Mouse (Mus musculus) MEL (cell line): Measurements from ENCODE around the gene Kcnmb1. TPM values are rescaled to one million over a fixed set of nuclear protein-coding genes. Genes with fewer than 3 reads are reported as not detected.

Experiments
- DNase-seq: peaks from one replicate; pipeline ENCODE4 v3.0.0; 2011; ENCODE audit warnings: low read depth, low spot score
- H3K27ac ChIP-seq: 2 replicates; pipeline ENCODE4 v1.5.1; 2012; ENCODE audit warnings: low read depth, mild to moderate bottlenecking, control low read depth, low read length, moderate library complexity; ENCODE audit not compliant: control insufficient read depth
- H3K27me3 ChIP-seq, 2 experiments: fragments of 150-350 bp in 1 of 2; sonication (generic) in 1 of 2; 2 replicates each; pipeline ENCODE4 v1.6.1; 2012; ENCODE audit warnings: low read length in 2 of 2, mild to moderate bottlenecking in 2 of 2, improper control_type of control experiment in 1 of 2, moderate library complexity in 1 of 2; ENCODE audit not compliant: insufficient read depth in 2 of 2, control insufficient read depth in 1 of 2
- H3K36me3 ChIP-seq, 2 experiments: 2 replicates each; pipeline ENCODE4 v1.6.1; 2012 to 2014; ENCODE audit warnings: low read length in 2 of 2, improper control_type of control experiment in 1 of 2, inconsistent platforms in 1 of 2, mild to moderate bottlenecking in 1 of 2; ENCODE audit not compliant: insufficient read depth in 2 of 2, control insufficient read depth in 1 of 2
- H3K4me1 ChIP-seq, 2 experiments: fragments of 150-350 bp in 1 of 2; sonication (generic) in 1 of 2; 2 replicates each; pipeline ENCODE4 v1.6.1; 2012; ENCODE audit warnings: low read length in 2 of 2, improper control_type of control experiment in 1 of 2, mild to moderate bottlenecking in 1 of 2; ENCODE audit not compliant: insufficient read depth in 2 of 2, control insufficient read depth in 1 of 2
- H3K4me3 ChIP-seq, 2 experiments: fragments of 150-350 bp in 1 of 2; sonication (generic) in 1 of 2; 2 replicates each; pipeline ENCODE4 v1.5.1; 2012; ENCODE audit warnings: low read depth in 2 of 2, low read length in 2 of 2, mild to moderate bottlenecking in 2 of 2, moderate library complexity in 2 of 2, control low read depth in 1 of 2, improper control_type of control experiment in 1 of 2; ENCODE audit not compliant: control insufficient read depth in 1 of 2, insufficient read depth in 1 of 2
- H3K79me2 ChIP-seq: 2 replicates; pipeline ENCODE4 v1.6.1; 2012; ENCODE audit warnings: mild to moderate bottlenecking, low read length, moderate library complexity; ENCODE audit not compliant: control insufficient read depth, poor library complexity, insufficient read depth
- H3K9ac ChIP-seq: 2 replicates; pipeline ENCODE4 v1.6.1; 2012; ENCODE audit warnings: low read depth, mild to moderate bottlenecking, control low read depth, low read length, moderate library complexity; ENCODE audit not compliant: control insufficient read depth, poor library complexity, severe bottlenecking
- H3K9me3 ChIP-seq: fragments of 150-350 bp; sonication (generic); replicated peaks from 2 replicates; pipeline ENCODE4 v1.6.1; 2012; ENCODE audit warnings: mild to moderate bottlenecking, low read length, improper control_type of control experiment, moderate library complexity; ENCODE audit not compliant: insufficient read depth
- BHLHE40 ChIP-seq: IDR thresholded peaks from 2 replicates; pipeline ENCODE4 v1.6.1; 2012; ENCODE audit warnings: low read depth, mild to moderate bottlenecking, inconsistent platforms, low read length, improper control_type of control experiment, borderline replicate concordance
- CHD1 ChIP-seq: IDR thresholded peaks from 2 replicates; pipeline ENCODE4 v1.6.1; 2012; ENCODE audit warnings: low read depth, mild to moderate bottlenecking, inconsistent platforms, low read length, improper control_type of control experiment
- CTCF ChIP-seq, 3 experiments: IDR thresholded peaks in 2 of 3; conservative IDR thresholded peaks in 1 of 3; 2 replicates each; pipeline ENCODE4 v1.5.1; 2011 to 2012; ENCODE audit warnings: low read length in 3 of 3, low read depth in 2 of 3, mild to moderate bottlenecking in 2 of 3, improper control_type of control experiment in 1 of 3, inconsistent platforms in 1 of 3, mixed read lengths in 1 of 3, moderate library complexity in 1 of 3; ENCODE audit not compliant: control insufficient read depth in 1 of 3, insufficient read depth in 1 of 3, poor library complexity in 1 of 3, severe bottlenecking in 1 of 3
- E2F4 ChIP-seq: IDR thresholded peaks from 2 replicates; pipeline ENCODE4 v1.6.1; 2011; ENCODE audit warnings: low read depth, low read length, improper control_type of control experiment, borderline replicate concordance
- ELF1 ChIP-seq: IDR thresholded peaks from 2 replicates; pipeline ENCODE4 v1.6.1; 2014; ENCODE audit warnings: low read depth, mild to moderate bottlenecking, inconsistent platforms, low read length, improper control_type of control experiment, moderate library complexity
- EP300 ChIP-seq, 2 experiments: IDR thresholded peaks; 2 replicates each; pipeline ENCODE4 v1.6.1; 2011; ENCODE audit warnings: improper control_type of control experiment in 2 of 2, low read length in 2 of 2, low read depth in 1 of 2, mild to moderate bottlenecking in 1 of 2
- ETS1 ChIP-seq: IDR thresholded peaks from 2 replicates; pipeline ENCODE4 v1.6.1; 2012; ENCODE audit warnings: low read depth, mild to moderate bottlenecking, inconsistent platforms, low read length, improper control_type of control experiment, moderate library complexity
- GABPA ChIP-seq: IDR thresholded peaks from 2 replicates; pipeline ENCODE4 v1.6.1; 2012; ENCODE audit warnings: low read depth, mild to moderate bottlenecking, inconsistent platforms, low read length, improper control_type of control experiment, moderate library complexity
- GATA1 ChIP-seq: IDR thresholded peaks from 2 replicates; pipeline ENCODE4 v1.6.1; 2011; ENCODE audit warnings: low read depth, low read length, improper control_type of control experiment
- HCFC1 ChIP-seq: IDR thresholded peaks from 2 replicates; pipeline ENCODE4 v1.6.1; 2012; ENCODE audit warnings: low read depth, mild to moderate bottlenecking, inconsistent platforms, low read length, improper control_type of control experiment, moderate library complexity
- JUND ChIP-seq: IDR thresholded peaks from 2 replicates; pipeline ENCODE4 v1.6.1; 2011; ENCODE audit warnings: low read depth, mild to moderate bottlenecking, improper control_type of control experiment, low read length
- MAFK ChIP-seq: IDR thresholded peaks from 2 replicates; pipeline ENCODE4 v1.6.1; 2011; ENCODE audit warnings: low read depth, mild to moderate bottlenecking, low read length, improper control_type of control experiment, borderline replicate concordance
- MAX ChIP-seq: IDR thresholded peaks from 2 replicates; pipeline ENCODE4 v1.6.1; 2011; ENCODE audit warnings: low read length, improper control_type of control experiment
- MAZ ChIP-seq: IDR thresholded peaks from 2 replicates; pipeline ENCODE4 v1.6.1; 2012; ENCODE audit warnings: low read depth, mild to moderate bottlenecking, inconsistent platforms, low read length, improper control_type of control experiment
- MEF2A ChIP-seq: IDR thresholded peaks from 2 replicates; pipeline ENCODE4 v1.6.1; 2014; ENCODE audit warnings: low read depth, mild to moderate bottlenecking, inconsistent platforms, low read length, improper control_type of control experiment; ENCODE audit not compliant: poor library complexity, insufficient replicate concordance, severe bottlenecking; ENCODE audit errors: extremely low read depth
- MYC ChIP-seq: IDR thresholded peaks from 2 replicates; pipeline ENCODE4 v1.6.1; 2011; ENCODE audit warnings: low read depth, mild to moderate bottlenecking, low read length, improper control_type of control experiment, moderate library complexity
- NRF1 ChIP-seq: IDR thresholded peaks from 2 replicates; pipeline ENCODE4 v1.6.1; 2014; ENCODE audit warnings: low read depth, mild to moderate bottlenecking, inconsistent platforms, low read length, improper control_type of control experiment, moderate library complexity; ENCODE audit not compliant: poor library complexity, insufficient read depth, severe bottlenecking
- POLR2A ChIP-seq, 2 experiments: IDR thresholded peaks; 2 replicates each; pipeline ENCODE4 v1.6.1; 2011 to 2012; ENCODE audit warnings: low read length in 2 of 2, mild to moderate bottlenecking in 2 of 2, control low read depth in 1 of 2, improper control_type of control experiment in 1 of 2, low read depth in 1 of 2, moderate library complexity in 1 of 2; ENCODE audit not compliant: control insufficient read depth in 1 of 2, insufficient read depth in 1 of 2, poor library complexity in 1 of 2
- POLR2AphosphoS5 ChIP-seq: IDR thresholded peaks from 2 replicates; pipeline ENCODE4 v1.6.1; 2012; ENCODE audit warnings: low read depth, borderline replicate concordance, mild to moderate bottlenecking, inconsistent platforms, low read length, moderate library complexity, mixed read lengths
- RCOR1 ChIP-seq: IDR thresholded peaks from 2 replicates; pipeline ENCODE4 v1.6.1; 2012; ENCODE audit warnings: low read depth, mild to moderate bottlenecking, inconsistent platforms, low read length, improper control_type of control experiment
- SIN3A ChIP-seq: IDR thresholded peaks from 2 replicates; pipeline ENCODE4 v1.6.1; 2012; ENCODE audit warnings: low read length, improper control_type of control experiment, inconsistent platforms
- SMC3 ChIP-seq: IDR thresholded peaks from 2 replicates; pipeline ENCODE4 v1.6.1; 2011; ENCODE audit warnings: low read depth, low read length, improper control_type of control experiment
- TAL1 ChIP-seq: IDR thresholded peaks from 2 replicates; pipeline ENCODE4 v1.6.1; 2012; ENCODE audit warnings: mild to moderate bottlenecking, inconsistent platforms, low read length, moderate library complexity, mixed read lengths
- TBP ChIP-seq: IDR thresholded peaks from 2 replicates; pipeline ENCODE4 v1.8.0; 2011; ENCODE audit warnings: low read depth, low read length, improper control_type of control experiment
- TCF12 ChIP-seq: IDR thresholded peaks from 2 replicates; pipeline ENCODE4 v1.6.1; 2014; ENCODE audit warnings: low read depth, mild to moderate bottlenecking, inconsistent platforms, low read length, improper control_type of control experiment, moderate library complexity
- UBTF ChIP-seq: IDR thresholded peaks from 2 replicates; pipeline ENCODE4 v1.6.1; 2012; ENCODE audit warnings: low read depth, mild to moderate bottlenecking, inconsistent platforms, low read length, improper control_type of control experiment, moderate library complexity, borderline replicate concordance; ENCODE audit not compliant: insufficient read depth
- USF1 ChIP-seq: IDR thresholded peaks from 2 replicates; pipeline ENCODE4 v1.6.1; 2014; ENCODE audit warnings: low read depth, mild to moderate bottlenecking, inconsistent platforms, low read length, improper control_type of control experiment, moderate library complexity
- ZC3H11A ChIP-seq: IDR thresholded peaks from 2 replicates; pipeline ENCODE4 v1.6.1; 2012; ENCODE audit warnings: low read depth, mild to moderate bottlenecking, inconsistent platforms, low read length, improper control_type of control experiment
- ZKSCAN1 ChIP-seq: IDR thresholded peaks from 2 replicates; pipeline ENCODE4 v1.6.1; 2012; ENCODE audit warnings: low read depth, mild to moderate bottlenecking, inconsistent platforms, low read length, improper control_type of control experiment, moderate library complexity
- ZNF384 ChIP-seq: IDR thresholded peaks from 2 replicates; pipeline ENCODE4 v1.6.1; 2012; ENCODE audit warnings: low read depth, mild to moderate bottlenecking, inconsistent platforms, low read length, improper control_type of control experiment
- polyA plus RNA-seq, 2 experiments: library from polyadenylated mRNA; stranded (reverse) in 1 of 2; unstranded in 1 of 2; fragments of >175 nt in 1 of 2; fragments of >200 nt in 1 of 2; gene quantifications; 2 replicates each; pipeline versions ENCODE4 v1.2.1 to v1.2.4; 2012; ENCODE audit warnings: low replicate concordance in 2 of 2, low read depth in 1 of 2; ENCODE audit not compliant: insufficient read length in 2 of 2, insufficient read depth in 1 of 2, missing spikeins in 1 of 2
- total RNA-seq: library from RNA; depleted of rRNA; stranded (reverse); fragments of 300-350 nt; gene quantifications from 2 replicates; pipeline ENCODE4 v1.2.3, GENCODE M21; 2012

The Kcnmb1 gene
- total and polyA plus RNA-seq, 3 experiments = 0.15 to 0.85 TPM; not detected in 1

DNA sequence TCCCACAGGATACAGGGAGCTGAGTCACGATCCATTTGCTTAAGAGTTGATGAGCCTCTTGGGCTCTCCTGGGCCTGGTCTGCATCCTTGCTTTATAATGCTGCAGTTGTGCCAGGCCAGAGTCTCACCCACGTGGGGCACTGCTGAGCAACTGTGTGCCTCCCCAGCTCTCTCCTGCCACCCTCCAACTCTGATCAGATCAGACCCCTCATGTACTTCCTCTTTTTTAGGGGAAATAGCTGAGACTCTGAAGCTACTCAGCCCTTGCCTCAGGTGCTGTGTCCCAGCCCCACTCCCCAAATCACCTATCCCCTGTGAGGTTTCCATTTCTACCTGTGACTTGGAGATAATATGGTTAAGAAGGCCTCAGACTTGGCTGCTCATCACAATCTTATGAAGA, 2.6 kb downstream of the Kcnmb1 start (continued):
- no peak for TF ChIP-seq ZKSCAN1
- TF ChIP-seq ZC3H11A = peak; percentile 13; the same call in 1 of the 2 replicates
- TF ChIP-seq NRF1 = peak; percentile 21; the same call in 1 of the 2 replicates
- TF ChIP-seq BHLHE40 = peak; percentile 58; the same call in 1 of the 2 replicates
- peak; percentile 84 for TF ChIP-seq USF1
- TF ChIP-seq MAFK = no peak; the same call in 1 of the 2 replicates
- TF ChIP-seq TCF12 = peak; percentile 54; the same call in 1 of the 2 replicates
- peak; percentile 66 for TF ChIP-seq GATA1
- TF ChIP-seq EP300 (IDR thresholded peaks at IDR 0.05; ENCODE audit: low read depth in 1 of 2, low read length in 2 of 2) = peak; percentile 67 to 91
- peak; percentile 91 for TF ChIP-seq MYC
- TF ChIP-seq HCFC1 = peak; percentile 49; the same call in 1 of the 2 replicates
- TF ChIP-seq POLR2AphosphoS5 = no peak
- no peak for TF ChIP-seq UBTF
- TF ChIP-seq MAZ = peak; percentile 82; the same call in 1 of the 2 replicates
- no peak for TF ChIP-seq E2F4
- TF ChIP-seq MAX = peak; percentile 91
- TF ChIP-seq GABPA = no peak
- no peak for TF ChIP-seq CHD1
- no peak; the same call in 1 of the 2 replicates for TF ChIP-seq ZNF384
- peak; percentile 53; the same call in 1 of the 2 replicates for TF ChIP-seq ELF1

DNA sequence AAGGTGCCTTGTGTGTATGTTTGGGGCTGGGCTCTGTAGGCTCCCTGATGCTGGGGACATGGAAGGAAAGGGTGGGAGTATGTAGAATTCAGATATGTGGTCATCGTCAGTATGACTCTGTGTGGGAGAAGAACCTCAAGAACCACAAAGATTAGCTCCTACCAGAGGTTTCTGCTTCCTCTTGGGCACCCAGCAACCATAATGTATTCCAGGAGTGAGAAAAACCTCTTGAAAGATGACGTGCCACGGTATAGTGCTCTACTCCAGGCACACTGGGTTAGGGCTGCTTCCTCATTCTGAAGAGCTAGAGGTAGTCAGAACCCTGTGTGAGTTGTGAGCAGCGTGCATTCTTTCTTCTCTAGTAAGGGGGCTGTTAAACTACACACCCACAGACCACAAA, 4.9 kb downstream of the Kcnmb1 start:
- Histone ChIP-seq H3K36me3 (peaks cover 0 to 37% of the 10 kb centered on the region in 2 experiments; a peak in 2 of 4 replicates), H3K27me3 (no peaks in the 10 kb centered on the region), H3K9me3 (no peaks in the 10 kb centered on the region), H3K9ac (peak overlapping the region; percentile 18; the same call in 1 of the 2 replicates), H3K79me2 (no peaks in the 10 kb centered on the region), H3K4me1 (peaks cover 21 to 41% of the 10 kb centered on the region in 2 experiments), H3K27ac (peak overlapping the region; percentile 63), H3K4me3 (no peak overlapping the region)
- peak; percentile 95 for DNase-seq
- TF ChIP-seq NRF1 (no peak), TBP (0 out of 2 replicates have a peak, but pooled peaks have one; percentile 32), USF1 (no peak), ELF1 (peak; percentile 62), JUND (0 out of 2 replicates have a peak, but pooled peaks have one; percentile 33), MAX (peak; percentile 56; the same call in 1 of the 2 replicates), MYC (peak; percentile 74), GABPA (no peak), TAL1 (peak; percentile 37; the same call in 1 of the 2 replicates), TCF12 (peak; percentile 73), ETS1 (peak; percentile 86), SIN3A (peak; percentile 76), MAZ (no peak), EP300 (IDR thresholded peaks at IDR 0.05; ENCODE audit: low read depth in 1 of 2, low read length in 2 of 2) (peak; percentile 85 to 91), GATA1 (peak; percentile 66), POLR2A (IDR thresholded peaks at IDR 0.05; ENCODE audit: control insufficient read depth in 1 of 2, insufficient read depth in 1 of 2, low read depth in 1 of 2, low read length in 2 of 2, poor library complexity in 1 of 2) (no peak), RCOR1 (peak; percentile 90), MAFK (peak; percentile 72; the same call in 1 of the 2 replicates), BHLHE40 (no peak), CTCF (IDR thresholded peaks at IDR 0.05 in 2 of 3, conservative IDR thresholded peaks at IDR 0.05 in 1 of 3; ENCODE audit: control insufficient read depth in 1 of 3, insufficient read depth in 1 of 3, low read depth in 2 of 3, low read length in 3 of 3, poor library complexity in 1 of 3, severe bottlenecking in 1 of 3) (no peak), MEF2A (no peak), SMC3 (peak; percentile 11; the same call in 1 of the 2 replicates)
